Mouse (Mus musculus) myocyte (in vitro differentiated cells): ENCODE results near the gene Slc35a2. TPM values are rescaled to one million over a fixed set of nuclear protein-coding genes. Genes with fewer than 3 reads are reported as not detected.

ENCODE experiments used
- H3K27me3 ChIP-seq: one replicate; pipeline ENCODE4 v1.6.1; 2011; ENCODE audit not compliant: control insufficient read depth, insufficient read depth, insufficient read length
- H3K36me3 ChIP-seq: one replicate; pipeline ENCODE4 v1.6.1; 2011; ENCODE audit not compliant: control insufficient read depth, insufficient read depth
- H3K4me2 ChIP-seq: one replicate; pipeline ENCODE4 v1.6.1; 2011; ENCODE audit warnings: low read depth, control low read depth
- H3K4me3 ChIP-seq: one replicate; pipeline ENCODE4 v1.5.1; 2011; ENCODE audit warnings: mild to moderate bottlenecking, control low read depth, moderate library complexity
- H3K79me2 ChIP-seq: one replicate; pipeline ENCODE4 v1.6.1; 2011; ENCODE audit not compliant: control insufficient read depth, insufficient read depth
- H3ac ChIP-seq: one replicate; pipeline ENCODE4 v1.6.1; 2011; ENCODE audit not compliant: control insufficient read depth, insufficient read length
- CEBPB ChIP-seq: IDR thresholded peaks from 2 replicates; pipeline ENCODE4 v1.6.1; 2011; ENCODE audit warnings: mild to moderate bottlenecking, moderate library complexity; ENCODE audit not compliant: poor library complexity, insufficient read depth, severe bottlenecking
- E2F4 ChIP-seq: IDR thresholded peaks from one replicate; pipeline ENCODE4 v1.6.1; 2011; ENCODE audit warnings: mild to moderate bottlenecking, control low read depth, moderate library complexity; ENCODE audit not compliant: insufficient read depth
- MAX ChIP-seq: IDR thresholded peaks from one replicate; pipeline ENCODE4 v1.6.1; 2011; ENCODE audit warnings: low read depth, mild to moderate bottlenecking, control low read depth
- MYOD1 ChIP-seq, 3 experiments: IDR thresholded peaks; one replicate each; pipeline ENCODE4 v1.6.1; 2011; ENCODE audit warnings: control low read depth in 2 of 3, low read depth in 2 of 3, mild to moderate bottlenecking in 2 of 3, moderate library complexity in 1 of 3; ENCODE audit not compliant: insufficient read length in 2 of 3, control insufficient read depth in 1 of 3
- MYOG ChIP-seq, 3 experiments: IDR thresholded peaks; one replicate each; pipeline ENCODE4 v1.6.1; 2011; ENCODE audit warnings: control low read depth in 2 of 3, low read depth in 2 of 3, mild to moderate bottlenecking in 2 of 3; ENCODE audit not compliant: insufficient read length in 2 of 3, control insufficient read depth in 1 of 3, insufficient read depth in 1 of 3
- POLR2A ChIP-seq: IDR thresholded peaks from one replicate; pipeline ENCODE4 v1.6.1; 2011; ENCODE audit warnings: low read depth, mild to moderate bottlenecking, control low read depth, moderate library complexity; ENCODE audit not compliant: insufficient read length
- POLR2AphosphoS2 ChIP-seq: IDR thresholded peaks from one replicate; pipeline ENCODE4 v1.6.1; 2011; ENCODE audit warnings: low read depth, control low read depth; ENCODE audit not compliant: insufficient read length
- REST ChIP-seq: IDR thresholded peaks from one replicate; pipeline ENCODE4 v1.6.1; 2011; ENCODE audit warnings: mild to moderate bottlenecking, control low read depth, moderate library complexity; ENCODE audit not compliant: insufficient read depth, insufficient read length
- SRF ChIP-seq: IDR thresholded peaks from one replicate; pipeline ENCODE4 v1.6.1; 2011; ENCODE audit warnings: low read depth; ENCODE audit not compliant: control insufficient read depth, insufficient read length
- TCF12 ChIP-seq: IDR thresholded peaks from one replicate; pipeline ENCODE4 v1.6.1; 2011; ENCODE audit warnings: mild to moderate bottlenecking, control low read depth; ENCODE audit not compliant: poor library complexity, insufficient read depth, severe bottlenecking
- TCF3 ChIP-seq: IDR thresholded peaks from one replicate; pipeline ENCODE4 v1.6.1; 2011; ENCODE audit warnings: low read depth, control low read depth; ENCODE audit not compliant: insufficient read length
- USF1 ChIP-seq: IDR thresholded peaks from one replicate; pipeline ENCODE4 v1.6.1; 2011; ENCODE audit warnings: low read depth, mild to moderate bottlenecking, control low read depth, moderate library complexity
- polyA plus RNA-seq: library from polyadenylated mRNA; unstranded; fragments of >200 nt; fragmentation: generic; extraction: Trizol; gene quantifications from one replicate; pipeline ENCODE4 v1.2.1, GENCODE M21; 2012; ENCODE audit warnings: missing spikeins

Gene Slc35a2
- polyA plus RNA-seq, 1 experiment = 32.9 TPM

- Histone ChIP-seq H3K4me2 (no peak overlapping the region), H3K36me3 (peaks cover 5% of the 10 kb centered on the region)
- TF ChIP-seq USF1 (no peak), POLR2AphosphoS2 (no peak), REST (no peak), CEBPB (no peak), MYOD1 (IDR thresholded peaks at IDR 0.05; ENCODE audit: control insufficient read depth in 1 of 3, insufficient read length in 2 of 3, low read depth in 2 of 3) (no peak), TCF12 (no peak), TCF3 (no peak)
Measured at GRCm38 (mm10) chrX:7869826-7870225, 14.0 kb upstream of the Slc35a2 start.

GRCm38 (mm10) chrX:7878007-7878419 lies 5.8 kb upstream of the Slc35a2 start, which contains the start of gene Pim2:
TSS of gene Pim2 (plus strand) at chrX:7878262.
- peak within 1 kb of the TSS; percentile 70 for H3K4me2 ChIP-seq
- no peaks in the 10 kb centered on the region for H3K27me3 ChIP-seq
- no peaks in the 10 kb centered on the region for H3K79me2 ChIP-seq
- H3K36me3 ChIP-seq = no peaks in the 10 kb centered on the region
- no peak within 1 kb of the TSS for H3ac ChIP-seq
- TF ChIP-seq MYOD1 (IDR thresholded peaks at IDR 0.05; ENCODE audit: control insufficient read depth in 1 of 3, insufficient read length in 2 of 3, low read depth in 2 of 3) (peak in 1 of 3 experiments; percentile 3), SRF (no peak), MYOG (IDR thresholded peaks at IDR 0.05; ENCODE audit: control insufficient read depth in 1 of 3, insufficient read depth in 1 of 3, insufficient read length in 2 of 3, low read depth in 2 of 3) (no peak), POLR2AphosphoS2 (peak; percentile 45)
- no peak within 1 kb of the TSS for H3K4me3 ChIP-seq

More at GRCm38 (mm10) chrX:7869826-7870225, 14.0 kb upstream of the Slc35a2 start:
- Histone ChIP-seq H3ac (no peak overlapping the region), H3K27me3 (no peaks in the 10 kb centered on the region), H3K4me3 (no peak overlapping the region), H3K79me2 (peaks cover 10% of the 10 kb centered on the region)

- no peaks in the 10 kb centered on the region for H3K27me3 ChIP-seq
- no peaks in the 10 kb centered on the region for H3K79me2 ChIP-seq
- H3K36me3 ChIP-seq = no peaks in the 10 kb centered on the region
- TF ChIP-seq SRF (no peak), REST (no peak), MYOD1 (IDR thresholded peaks at IDR 0.05; ENCODE audit: control insufficient read depth in 1 of 3, insufficient read length in 2 of 3, low read depth in 2 of 3) (no peak), TCF12 (no peak), POLR2A (no peak), MAX (no peak), POLR2AphosphoS2 (no peak), USF1 (no peak), MYOG (IDR thresholded peaks at IDR 0.05; ENCODE audit: control insufficient read depth in 1 of 3, insufficient read depth in 1 of 3, insufficient read length in 2 of 3, low read depth in 2 of 3) (no peak), E2F4 (no peak), CEBPB (no peak), TCF3 (no peak)
- no peak overlapping the region for H3K4me3 ChIP-seq
- H3K4me2 ChIP-seq = peak overlapping the region; percentile 70
- H3ac ChIP-seq = no peak overlapping the region
Measured at GRCm38 (mm10) chrX:7878495-7878894, 5.3 kb upstream of the Slc35a2 start.

GRCm38 (mm10) chrX:7879819-7880218 lies 4.0 kb upstream of the Slc35a2 start:
- Histone ChIP-seq H3K4me2 (no peak overlapping the region), H3K79me2 (peaks cover 5% of the 10 kb centered on the region), H3K27me3 (no peaks in the 10 kb centered on the region), H3K36me3 (no peaks in the 10 kb centered on the region), H3ac (no peak overlapping the region), H3K4me3 (no peak overlapping the region)
- TF ChIP-seq CEBPB (no peak), REST (no peak), POLR2A (no peak), POLR2AphosphoS2 (no peak), MYOG (IDR thresholded peaks at IDR 0.05; ENCODE audit: control insufficient read depth in 1 of 3, insufficient read depth in 1 of 3, insufficient read length in 2 of 3, low read depth in 2 of 3) (no peak), USF1 (no peak), TCF3 (no peak), TCF12 (no peak), E2F4 (no peak), MAX (no peak), MYOD1 (IDR thresholded peaks at IDR 0.05; ENCODE audit: control insufficient read depth in 1 of 3, insufficient read length in 2 of 3, low read depth in 2 of 3) (no peak), SRF (no peak)

GRCm38 (mm10) chrX:7898211-7898610 lies 14.4 kb downstream of the Slc35a2 start:
- TF ChIP-seq REST (no peak), POLR2A (no peak)
- Histone ChIP-seq H3K4me3 (peak overlapping the region; percentile 53), H3K36me3 (peaks cover 7% of the 10 kb centered on the region), H3ac (no peak overlapping the region), H3K4me2 (peak overlapping the region; percentile 80), H3K27me3 (no peaks in the 10 kb centered on the region), H3K79me2 (peaks cover 13% of the 10 kb centered on the region)
